Mouse (Mus musculus): ENCODE measurements around the gene Nckap5.

Nckap5 gene

DNA sequence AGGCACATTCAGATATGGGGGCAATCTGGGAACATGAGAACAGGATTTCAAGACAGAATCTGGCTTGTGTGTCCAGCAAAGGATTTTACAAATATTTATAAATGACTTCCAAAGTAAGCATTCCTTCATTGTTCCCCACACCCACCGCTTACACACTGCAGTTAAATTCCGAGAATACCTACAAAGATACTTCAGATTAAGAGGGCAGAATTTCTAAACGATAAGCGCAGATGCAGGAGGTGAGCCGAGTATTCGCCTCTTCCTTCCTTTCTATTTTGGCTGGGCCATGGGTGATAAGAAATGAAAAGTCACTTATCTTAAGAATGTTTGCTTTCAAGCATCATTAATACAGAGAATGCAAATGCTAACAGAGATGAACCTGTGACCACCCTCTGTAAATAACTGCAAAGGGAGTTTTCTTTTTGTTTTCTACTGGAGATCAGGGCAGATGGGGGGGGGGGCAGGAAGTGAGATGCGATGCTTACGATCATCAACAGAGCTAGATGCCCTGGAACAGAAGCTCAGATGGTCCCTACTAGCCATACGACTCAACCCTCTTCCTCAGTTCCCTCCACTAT, 213.0 kb downstream of the Nckap5 start:
- DNase-seq: peak; percentile 37

DNA sequence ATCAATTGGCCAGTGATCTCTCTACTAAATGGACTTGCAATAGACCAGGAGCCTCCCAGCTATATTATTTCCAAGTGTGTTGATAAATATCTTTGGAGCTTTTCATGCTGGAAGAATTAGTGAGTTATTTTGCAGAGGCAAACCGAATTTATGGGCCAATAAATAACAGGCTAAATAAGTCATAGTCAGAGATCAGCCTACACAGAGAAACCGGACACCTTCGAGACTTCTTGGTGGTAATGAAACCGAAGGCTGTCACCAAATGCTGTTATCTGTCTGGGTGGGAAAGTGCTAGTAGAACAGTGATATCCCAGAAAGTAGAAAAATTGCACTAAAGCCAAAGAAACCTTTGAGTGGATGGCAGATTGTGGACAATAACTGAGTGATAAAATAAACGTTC, 213.6 kb downstream of the Nckap5 start:
- DNase-seq: no peak

DNA sequence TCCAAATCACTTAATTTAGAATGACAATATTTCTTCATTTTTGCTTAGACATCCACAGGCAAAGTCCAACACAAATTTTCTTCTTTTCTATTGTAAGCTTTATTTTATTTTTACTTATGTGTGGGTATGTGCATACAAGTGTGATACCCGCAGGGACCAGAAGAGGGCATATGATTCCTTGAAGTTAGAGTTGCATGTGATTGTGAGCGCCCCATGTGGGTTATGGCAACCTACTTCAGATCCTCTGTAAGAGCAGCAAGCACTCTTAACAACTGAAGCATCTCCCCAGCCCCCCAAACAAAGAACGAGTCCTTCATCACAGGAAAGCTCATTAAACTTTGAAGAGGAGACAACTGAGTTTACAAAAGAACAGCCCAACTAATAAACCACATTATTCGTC, 217.7 kb downstream of the Nckap5 start:
- DNase-seq: peak; percentile 52

DNA sequence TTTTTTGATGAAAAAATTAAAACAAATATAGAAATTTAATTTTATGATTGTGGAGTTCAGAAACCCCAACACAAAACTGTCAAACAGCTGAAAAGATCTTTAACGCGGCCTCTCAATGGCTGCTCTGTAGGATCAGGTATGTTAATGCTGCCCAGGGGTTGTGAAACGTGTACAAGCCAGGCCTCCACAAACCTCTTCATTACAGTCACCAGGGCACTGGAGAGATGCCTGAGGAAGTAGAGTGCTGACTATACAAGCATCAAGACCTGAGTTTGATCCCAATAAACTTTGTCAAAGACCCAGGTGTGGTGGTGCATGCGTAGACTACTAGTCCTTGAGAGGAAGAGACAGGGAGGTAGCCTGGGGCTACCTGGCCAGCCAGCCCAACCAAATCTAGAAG, 222.0 kb downstream of the Nckap5 start:
- peak; percentile 71 for DNase-seq

DNA sequence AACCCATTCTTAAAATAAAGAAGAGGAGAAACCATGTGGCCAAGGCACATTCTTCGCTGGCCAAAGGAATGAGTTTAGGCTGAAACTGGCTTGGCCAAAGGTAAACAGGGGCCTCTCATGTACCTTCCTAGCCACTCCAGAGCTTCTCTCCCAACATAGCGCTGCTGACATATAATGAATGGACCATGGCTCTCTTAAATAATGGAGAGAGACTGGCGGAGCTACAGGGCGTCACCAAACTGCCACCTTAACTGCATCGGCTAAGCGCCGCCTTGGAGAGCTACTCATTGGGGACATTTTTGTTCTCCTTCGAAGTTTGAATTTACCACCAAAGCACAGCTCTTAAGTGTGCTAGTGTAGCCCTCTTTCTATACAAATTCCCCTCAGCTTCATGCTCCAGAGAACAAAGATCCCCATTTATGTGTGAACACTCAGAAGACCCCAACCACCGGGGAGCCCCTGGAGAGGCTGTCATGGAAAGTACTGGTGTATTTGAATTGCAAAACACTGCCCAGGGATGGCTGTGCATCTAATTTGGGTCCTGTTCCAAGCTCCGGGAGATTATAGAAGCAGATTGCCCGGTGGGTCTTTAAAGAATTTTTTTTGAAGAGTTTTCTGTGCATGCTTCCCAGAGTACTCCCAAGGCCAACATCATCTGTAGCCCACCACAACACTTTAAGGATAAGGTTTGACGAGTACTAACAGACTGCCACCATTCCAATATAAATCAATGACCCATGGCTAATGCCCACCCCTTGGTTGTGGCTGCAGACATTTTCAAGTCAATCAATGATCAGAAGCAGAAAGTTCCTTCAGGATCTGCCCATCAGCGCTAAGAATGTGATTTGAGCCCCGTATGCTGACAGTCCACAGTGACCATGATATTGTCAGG, 224.2 kb downstream of the Nckap5 start:
- peak; percentile 68 for DNase-seq

DNA sequence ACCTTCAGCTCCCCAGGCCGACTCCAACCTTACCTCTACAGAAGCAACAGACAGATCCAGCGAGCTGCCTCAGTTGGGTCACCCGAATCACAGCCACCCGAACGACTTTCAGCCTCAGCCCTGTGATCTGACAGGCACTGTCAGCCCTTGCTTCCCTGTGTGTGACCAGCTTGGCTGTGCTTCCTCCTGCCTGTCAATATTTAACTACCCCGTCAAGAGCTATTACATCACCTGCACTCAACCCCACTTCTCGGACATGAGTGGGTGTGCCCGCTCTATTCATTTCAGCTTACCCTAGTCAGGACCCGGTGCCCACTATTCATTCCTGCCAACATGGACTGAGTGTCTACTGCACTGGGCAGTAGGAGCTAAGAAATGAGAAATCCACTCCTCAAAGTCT, 226.0 kb downstream of the Nckap5 start:
- peak; percentile 84 for DNase-seq

DNA sequence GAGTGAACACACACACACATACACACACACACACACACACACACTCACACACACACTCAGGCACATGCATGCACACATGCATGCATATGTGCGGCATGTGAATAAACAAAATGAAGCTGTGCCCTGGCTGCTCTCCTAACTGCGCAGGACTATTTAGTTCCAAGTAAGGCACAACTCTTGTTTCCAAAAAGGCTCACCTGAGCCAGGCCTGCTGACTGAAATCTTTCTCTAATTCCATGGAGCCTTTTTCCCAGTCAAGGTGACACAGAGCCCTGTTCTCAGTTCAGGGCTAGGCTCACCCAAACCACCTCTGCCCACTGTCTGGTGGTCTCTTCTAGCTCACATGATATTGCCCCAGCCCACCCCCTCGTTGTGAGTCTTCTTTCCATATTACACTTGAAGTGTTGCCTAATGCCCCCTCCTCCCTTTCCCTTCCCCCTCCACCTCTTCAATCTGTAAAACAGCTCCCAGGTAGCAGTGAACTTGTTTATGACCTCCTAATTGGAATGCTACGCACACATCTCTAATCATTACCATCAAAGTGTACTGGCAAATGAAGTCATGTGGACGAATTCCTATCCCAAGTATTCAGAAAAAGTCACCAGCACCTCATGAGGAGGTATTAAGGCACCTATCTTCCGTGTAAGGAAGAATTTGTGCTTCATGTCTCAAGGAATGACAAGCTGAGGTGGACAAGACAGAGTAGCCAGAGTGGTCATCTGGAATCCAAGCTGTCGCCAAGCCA, 226.7 kb downstream of the Nckap5 start:
- no peak for DNase-seq

DNA sequence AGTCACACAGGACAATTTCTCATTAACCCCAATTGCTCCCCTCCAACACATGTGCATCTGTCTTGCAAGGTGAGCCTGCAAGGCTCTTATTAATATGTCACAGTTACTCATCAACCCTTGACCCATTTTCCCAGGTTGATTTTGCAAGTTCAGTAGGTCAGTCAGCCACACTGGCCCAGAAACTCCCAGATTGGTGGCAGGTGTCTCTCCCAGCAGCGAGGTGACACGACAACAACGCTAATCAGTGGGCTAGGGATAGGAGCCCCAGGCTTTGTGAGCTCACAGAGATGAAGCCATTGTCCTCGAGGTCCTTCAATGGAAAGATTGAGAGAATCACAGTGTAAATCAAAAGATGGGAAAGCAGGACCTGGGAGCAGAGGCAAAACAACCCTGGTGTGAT, 230.0 kb downstream of the Nckap5 start:
- DNase-seq: peak; percentile 71

DNA sequence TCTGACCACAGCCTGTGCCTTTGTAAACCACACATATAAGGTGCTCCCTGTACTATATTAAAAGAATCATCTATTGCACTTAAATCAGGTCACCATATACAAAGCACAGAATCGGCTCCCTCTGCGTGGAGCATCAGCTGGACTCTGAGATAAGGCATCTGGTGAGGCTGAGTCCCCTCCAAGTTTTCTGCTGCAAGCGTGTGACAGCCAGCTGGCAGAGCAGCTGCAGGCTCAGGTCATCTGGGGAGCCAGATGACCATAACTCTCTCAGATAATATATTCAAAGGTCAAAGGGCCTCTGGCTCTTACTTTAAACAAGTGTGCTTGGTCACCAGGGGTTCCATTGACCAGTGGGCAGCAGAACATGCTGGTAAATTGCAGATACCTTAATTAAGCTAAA, 233.2 kb downstream of the Nckap5 start:
- DNase-seq: peak; percentile 94

DNA sequence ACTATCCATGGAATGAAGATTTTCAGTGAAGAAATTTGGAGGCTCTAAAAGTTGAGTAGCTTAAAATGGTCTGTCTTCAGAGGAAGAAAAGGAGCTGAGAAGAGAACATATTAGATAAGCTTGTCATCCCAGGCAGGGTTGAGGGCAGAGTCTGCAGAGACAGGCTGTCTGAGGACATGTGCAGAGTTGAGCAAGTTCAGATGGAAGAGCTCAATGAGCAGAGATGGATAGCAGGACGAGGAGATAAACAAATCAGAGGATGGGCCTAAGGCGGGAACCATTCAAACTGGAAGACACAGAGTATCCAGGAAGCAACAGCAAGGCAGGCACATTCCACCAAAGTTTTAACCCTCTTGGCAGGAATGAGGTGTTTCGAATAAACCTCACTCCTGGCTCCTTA, 235.8 kb downstream of the Nckap5 start:
- DNase-seq: peak; percentile 71

DNA sequence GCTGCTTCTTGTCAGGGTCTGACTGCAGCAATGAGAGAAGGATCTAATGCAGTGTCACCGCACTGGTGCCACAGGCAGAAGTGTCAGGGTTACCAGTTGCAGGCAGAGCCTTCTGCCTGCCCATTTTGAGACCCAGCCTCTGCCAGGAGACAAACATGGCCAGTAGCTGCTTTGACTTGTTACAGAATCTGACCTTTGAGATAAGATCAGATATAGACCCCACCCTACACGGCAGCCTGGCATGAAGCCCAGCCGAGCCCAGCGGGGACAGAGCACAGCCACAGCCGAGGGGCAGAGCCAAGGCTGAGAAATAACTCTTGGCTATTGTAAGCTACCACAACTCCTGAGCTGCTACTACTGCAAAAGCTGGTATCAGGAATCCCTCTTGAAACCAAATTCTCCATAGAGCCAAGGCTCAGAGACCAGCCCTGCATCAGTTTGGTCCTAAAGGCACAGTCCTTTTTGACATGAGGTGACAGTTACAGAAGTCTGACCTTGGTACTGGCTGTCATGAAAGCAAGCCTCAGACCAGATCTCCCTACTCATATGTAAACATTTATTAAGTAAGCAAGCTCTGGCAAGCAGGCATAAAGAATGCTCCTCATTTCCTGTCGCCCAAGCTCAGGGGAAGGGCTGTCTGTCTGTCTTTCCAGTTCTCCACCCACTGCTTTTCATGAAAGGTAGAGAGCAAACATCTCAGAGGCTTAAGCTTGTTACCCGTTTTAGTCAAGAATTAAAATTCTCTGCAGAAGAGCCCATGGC, 237.4 kb downstream of the Nckap5 start:
- peak; percentile 86 for DNase-seq

DNA sequence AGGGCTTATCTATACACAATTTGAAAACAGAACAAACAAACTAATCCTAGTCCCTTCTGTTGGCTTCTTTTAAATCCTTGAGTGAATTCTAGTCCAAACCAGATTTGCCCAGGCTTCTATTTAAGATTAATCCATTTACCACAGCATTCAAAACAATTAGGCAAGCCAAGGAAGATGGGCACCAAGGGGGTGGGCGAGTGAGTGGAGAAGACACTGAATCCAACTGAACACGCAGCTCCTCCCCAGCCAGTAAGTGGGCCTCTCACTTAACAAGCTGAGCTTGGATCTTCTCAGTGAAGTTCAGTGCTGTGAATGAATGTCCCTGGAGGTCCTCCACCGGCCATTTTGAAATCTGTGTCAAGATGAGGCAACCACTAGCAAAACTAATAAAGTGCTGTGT, 239.7 kb downstream of the Nckap5 start:
- DNase-seq: peak; percentile 64

DNA sequence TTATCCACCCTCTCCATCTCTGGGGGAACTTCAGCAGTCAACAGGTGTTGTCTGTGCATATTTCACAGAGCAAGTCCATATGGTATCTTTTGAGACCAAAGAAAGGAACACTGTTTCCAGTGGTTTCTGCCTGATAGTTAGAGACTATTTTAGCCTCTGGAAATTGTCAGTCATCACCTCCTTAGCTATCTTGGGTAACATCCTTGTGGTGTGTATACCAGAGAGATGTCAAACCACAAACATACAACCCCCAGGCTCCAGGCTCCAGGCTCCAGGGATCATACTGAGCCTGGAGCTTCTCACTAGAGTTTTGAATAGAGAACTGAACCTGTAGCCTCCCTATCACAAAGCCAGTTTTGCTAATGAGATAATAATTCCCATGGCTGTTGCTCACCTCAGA, 252.4 kb downstream of the Nckap5 start:
- DNase-seq: no peak

DNA sequence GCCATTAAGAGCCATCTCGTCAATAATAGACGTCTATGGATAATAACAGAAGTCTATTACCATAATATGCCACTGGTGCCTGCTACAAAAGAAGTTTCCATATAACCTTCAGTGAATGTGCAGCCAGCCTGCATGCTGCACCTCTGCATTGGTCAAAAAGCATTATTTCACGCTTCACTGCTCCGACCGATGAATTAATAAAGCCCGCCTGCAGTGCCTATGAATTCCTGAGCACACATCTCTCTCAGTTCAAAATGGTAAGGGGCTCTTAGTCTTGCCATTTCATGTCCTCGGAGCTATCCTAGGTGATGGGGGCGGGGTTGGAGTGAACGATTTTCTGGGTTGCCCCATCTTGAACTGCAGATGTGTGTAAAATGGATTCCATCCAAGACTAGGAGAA, 256.3 kb downstream of the Nckap5 start:
- no peak for DNase-seq

DNA sequence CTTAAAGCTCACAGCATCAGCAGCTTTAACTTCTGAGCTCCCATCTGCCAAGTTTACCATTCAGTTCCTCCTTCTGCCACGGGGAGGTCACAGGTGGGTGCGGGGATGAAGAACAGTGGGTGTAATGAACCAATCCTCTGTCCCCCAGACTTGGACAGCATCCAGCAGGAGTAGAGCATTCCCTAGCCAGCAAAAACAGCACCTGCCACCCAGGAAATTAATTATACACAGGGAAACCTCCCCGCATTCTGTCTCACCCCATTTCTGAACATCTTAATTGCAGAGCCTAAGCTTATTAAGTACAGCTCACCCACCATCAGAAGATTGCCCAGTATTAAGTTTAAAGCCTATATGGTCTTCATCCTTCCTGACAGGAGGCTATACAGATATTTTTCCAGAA, 256.9 kb downstream of the Nckap5 start:
- DNase-seq: no peak

DNA sequence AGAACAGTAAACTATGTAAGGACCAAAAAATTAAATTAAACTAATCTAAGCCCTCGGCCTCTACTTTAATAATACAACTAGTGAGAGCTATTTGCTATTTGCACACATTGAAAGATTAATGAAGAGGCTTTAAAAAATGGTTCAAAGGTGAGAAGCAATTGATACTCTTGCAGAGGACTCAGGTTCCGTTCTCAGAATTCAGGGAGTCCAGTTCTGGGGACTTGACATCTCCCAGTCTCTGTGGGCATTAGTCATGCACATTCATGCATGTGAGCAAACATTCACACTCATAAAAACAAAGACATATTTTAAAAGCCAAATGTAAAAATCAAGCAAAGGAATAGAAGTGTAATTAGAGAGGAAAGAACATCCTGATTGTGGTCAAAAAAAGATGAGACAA, 257.5 kb downstream of the Nckap5 start:
- DNase-seq: no peak

DNA sequence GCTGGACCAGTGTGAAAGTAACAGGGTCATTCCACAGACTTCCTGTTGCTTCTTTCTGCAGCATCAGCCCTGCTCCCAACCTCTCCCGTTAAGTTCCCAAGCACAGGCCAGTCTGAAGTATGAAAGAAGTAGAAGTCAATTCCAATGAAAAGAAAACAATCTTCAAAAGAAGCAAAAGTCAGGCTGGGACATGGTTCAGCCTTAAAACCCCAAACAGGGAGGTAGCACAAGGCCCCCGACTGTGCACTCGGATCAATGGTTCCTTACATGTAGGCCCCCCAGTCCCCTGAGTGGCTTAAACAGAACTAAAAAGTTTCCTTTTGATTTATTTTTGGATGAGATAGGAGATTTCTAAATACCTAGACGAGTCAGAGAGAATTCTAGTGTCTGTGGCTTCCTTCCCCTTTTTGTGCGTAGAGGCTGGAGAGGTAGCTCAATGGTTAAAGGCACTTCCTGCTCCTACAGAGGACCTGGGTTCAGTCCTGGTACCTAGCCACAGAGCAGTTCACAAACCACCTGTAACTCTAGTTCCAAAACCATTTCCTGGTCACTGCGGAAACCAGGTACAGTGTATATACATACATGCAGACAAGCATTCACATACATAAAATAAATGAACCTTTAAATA, 260.9 kb downstream of the Nckap5 start:
- DNase-seq: no peak

DNA sequence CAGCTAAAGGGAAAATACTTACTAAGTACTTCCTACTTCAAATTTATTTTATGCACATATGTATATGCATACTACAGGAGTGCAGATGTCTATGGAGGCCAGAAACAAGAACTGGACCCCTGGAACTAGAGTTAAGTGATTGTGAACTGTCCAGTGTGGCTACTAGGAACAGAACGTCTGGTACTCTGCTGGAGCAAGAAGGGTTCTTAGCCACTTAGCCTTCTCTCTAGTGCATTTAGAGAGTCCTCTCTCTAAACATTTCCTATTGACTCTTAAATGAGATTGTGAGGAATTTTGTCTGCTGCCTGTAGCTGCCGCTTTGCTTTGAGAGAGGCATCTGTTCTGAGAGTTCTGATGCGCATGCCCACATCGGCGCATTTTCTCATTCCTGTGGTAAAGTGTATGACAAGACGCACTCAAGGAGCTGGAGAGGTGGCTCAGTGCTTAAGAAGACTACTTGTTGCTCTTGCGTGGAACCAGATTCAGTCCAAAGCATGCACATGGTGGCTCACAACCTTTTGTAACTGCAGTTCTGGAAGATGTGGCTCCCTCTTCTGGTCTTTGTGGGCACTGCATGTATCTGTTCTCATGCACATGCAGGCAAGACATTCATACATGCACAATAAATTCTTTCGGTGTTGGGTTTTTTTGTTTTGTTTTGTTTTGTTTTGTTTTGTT, 261.9 kb downstream of the Nckap5 start:
- DNase-seq: no peak

DNA sequence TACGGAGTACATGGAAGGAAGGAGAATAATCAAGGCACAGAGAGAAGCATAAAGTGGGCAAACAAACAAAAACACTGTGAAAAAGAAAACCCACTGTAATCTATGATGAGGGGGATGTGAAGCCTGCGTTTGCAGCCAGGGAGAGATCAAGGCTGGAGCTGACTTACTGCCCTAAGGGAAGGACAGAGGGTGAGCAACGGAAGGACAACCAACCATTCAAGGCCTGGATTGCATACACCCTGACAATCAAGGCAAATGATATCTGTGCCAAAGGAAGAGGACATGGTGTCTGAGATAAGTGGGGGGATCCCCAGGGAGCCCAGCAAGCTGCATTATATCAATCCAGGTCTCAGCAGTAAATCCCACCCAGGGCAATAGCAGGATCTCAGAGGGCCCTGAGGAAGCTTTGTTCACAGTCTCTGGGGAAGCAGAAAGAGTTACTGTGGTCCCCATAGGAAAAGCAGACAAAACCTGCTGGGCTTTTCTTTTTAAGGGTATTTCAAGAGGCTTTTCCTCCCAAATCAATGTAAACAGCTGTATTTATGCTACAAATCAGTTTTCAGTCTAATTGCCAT, 265.4 kb downstream of the Nckap5 start:
- DNase-seq: no peak

DNA sequence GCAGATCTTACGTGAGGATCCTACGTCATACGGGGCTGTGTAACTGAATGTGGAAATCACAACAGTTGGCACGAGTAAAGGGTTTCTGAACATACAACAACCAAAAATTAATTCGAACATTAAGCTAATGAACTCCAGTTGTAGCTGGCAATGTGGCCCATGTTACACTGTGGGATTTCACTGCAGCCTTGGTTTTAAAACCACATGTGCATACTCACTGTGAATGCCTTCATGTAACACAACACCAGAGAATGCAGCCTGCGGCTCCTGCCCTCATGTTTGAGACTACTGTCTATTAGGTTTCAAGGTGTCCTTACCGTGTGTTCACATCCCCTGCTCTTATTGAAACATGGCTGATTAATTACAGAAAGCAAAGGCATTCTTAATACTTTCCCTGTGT, 269.7 kb downstream of the Nckap5 start:
- no peak for DNase-seq

DNA sequence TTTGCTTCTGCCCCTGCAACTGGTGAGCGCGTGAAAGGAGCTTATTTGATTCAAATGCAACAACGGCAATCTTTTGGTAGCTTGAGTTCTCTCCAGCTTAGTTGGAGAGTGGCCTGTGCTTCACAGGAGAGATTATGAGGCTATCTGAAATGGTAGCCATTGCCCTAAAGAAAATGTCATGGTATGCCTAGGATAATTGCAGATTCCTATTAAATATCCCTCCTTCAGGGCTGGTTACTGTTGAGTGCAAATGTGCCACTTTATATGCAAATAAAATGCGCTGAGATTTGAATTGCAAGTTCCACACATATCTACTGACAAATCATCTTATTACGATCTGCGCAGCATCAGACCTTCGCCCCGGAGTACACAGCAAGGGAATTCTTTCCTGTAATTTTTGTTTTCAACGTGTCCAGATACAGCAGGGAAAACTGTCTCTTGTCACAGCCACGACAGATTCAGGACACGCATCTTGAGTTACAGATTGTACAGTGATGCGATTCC, 272.8 kb downstream of the Nckap5 start:
- no peak for DNase-seq

DNA sequence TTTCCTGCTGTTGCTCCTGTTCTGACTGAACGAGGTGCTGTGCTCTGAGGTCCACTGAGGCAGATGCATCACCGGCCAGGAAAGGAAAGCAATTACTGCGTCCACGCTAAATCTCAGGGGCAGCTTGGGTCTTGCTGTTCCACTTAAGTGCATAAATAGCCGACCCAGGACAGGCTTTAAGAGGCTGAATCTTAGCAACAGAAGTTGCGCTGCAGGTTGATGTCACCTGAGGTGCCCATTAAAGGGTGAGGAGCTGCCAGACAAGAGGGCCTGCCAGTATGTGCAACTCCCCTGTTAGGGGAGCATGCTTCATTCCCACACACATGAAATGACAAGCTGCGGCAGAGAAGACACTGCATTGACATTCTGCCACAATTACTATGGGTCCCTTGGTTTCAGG, 282.6 kb downstream of the Nckap5 start:
- no peak for DNase-seq
